Mouse (Mus musculus) ES-Bruce4 (cell line): ENCODE results near the gene Olfr299. TPM values are rescaled to one million over a fixed set of nuclear protein-coding genes. Genes with fewer than 3 reads are reported as not detected.

Experiments used
- H3K27ac ChIP-seq: 2 replicates; pipeline ENCODE4 v1.5.1; 2012; ENCODE audit warnings: low read length, inconsistent platforms; ENCODE audit not compliant: insufficient read depth
- H3K27me3 ChIP-seq: 2 replicates; pipeline ENCODE4 v1.6.1; 2012; ENCODE audit warnings: mild to moderate bottlenecking, low read length, inconsistent platforms; ENCODE audit not compliant: control insufficient read depth, poor library complexity, insufficient read depth, severe bottlenecking
- H3K36me3 ChIP-seq: 2 replicates; pipeline ENCODE4 v1.6.1; 2012; ENCODE audit warnings: inconsistent platforms, mild to moderate bottlenecking, low read length, moderate library complexity; ENCODE audit not compliant: control insufficient read depth, poor library complexity, insufficient read depth, severe bottlenecking
- H3K4me1 ChIP-seq: one replicate; pipeline ENCODE4 v1.8.1; 2011; ENCODE audit warnings: low read length; ENCODE audit not compliant: control insufficient read depth, insufficient read depth
- H3K4me3 ChIP-seq: 2 replicates; pipeline ENCODE4 v1.5.1; 2011; ENCODE audit warnings: low read depth, mild to moderate bottlenecking, low read length
- H3K9ac ChIP-seq: 2 replicates; pipeline ENCODE4 v1.6.1; 2012; ENCODE audit warnings: low read depth, mild to moderate bottlenecking, inconsistent platforms; ENCODE audit not compliant: poor library complexity, severe bottlenecking
- H3K9me3 ChIP-seq: replicated peaks from 2 replicates; pipeline ENCODE4 v1.6.1; 2012; ENCODE audit warnings: mild to moderate bottlenecking, low read length, inconsistent platforms; ENCODE audit not compliant: control insufficient read depth, poor library complexity, insufficient read depth, severe bottlenecking
- CTCF ChIP-seq: IDR thresholded peaks from one replicate; pipeline ENCODE4 v1.8.1; 2011; ENCODE audit warnings: low read depth, low read length
- EP300 ChIP-seq: IDR thresholded peaks from 2 replicates; pipeline ENCODE4 v1.6.1; 2011; ENCODE audit warnings: low read depth, low read length; ENCODE audit not compliant: insufficient read depth
- POLR2A ChIP-seq: IDR thresholded peaks from one replicate; pipeline ENCODE4 v1.8.1; 2011; ENCODE audit warnings: low read length; ENCODE audit not compliant: insufficient read depth
- polyA plus RNA-seq: library from polyadenylated mRNA; stranded (reverse); fragments of >200 nt; gene quantifications from 2 replicates; pipeline ENCODE4 v1.2.4, GENCODE M21; 2011; ENCODE audit warnings: low read depth; ENCODE audit not compliant: missing spikeins, insufficient read depth, insufficient read length

Olfr299 gene
- not detected in 2 replicates for polyA plus RNA-seq

DNA sequence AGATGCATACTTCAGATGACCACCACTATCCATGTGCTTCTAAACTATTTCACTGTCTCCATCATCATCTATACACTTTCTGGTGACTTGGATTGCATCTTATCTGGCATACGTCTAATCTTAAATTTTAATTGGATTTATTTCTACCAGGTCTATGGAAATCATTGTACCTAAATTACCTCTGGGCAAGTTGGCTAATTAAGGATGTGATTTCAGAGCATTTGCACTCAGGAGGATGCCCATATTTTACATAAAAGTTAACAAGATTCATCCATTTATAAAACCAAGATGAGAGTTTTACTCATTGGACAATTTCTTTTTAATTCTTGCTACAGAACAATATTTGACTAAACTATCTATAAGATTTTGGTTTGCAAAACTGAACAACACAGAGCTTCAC, at the start of gene Olfr299:
TSS of gene Olfr299 (plus strand) at position 301 of the 400 bp plus-strand sequence.
- no peak for TF ChIP-seq POLR2A
- TF ChIP-seq EP300, result no peak
- TF ChIP-seq CTCF, result no peak
- Histone ChIP-seq H3K27ac (no peak within 1 kb of the TSS), H3K4me3 (no peak within 1 kb of the TSS), H3K36me3 (no peaks in the 10 kb centered on the region), H3K27me3 (no peaks in the 10 kb centered on the region), H3K4me1 (no peaks in the 10 kb centered on the region), H3K9ac (no peak within 1 kb of the TSS), H3K9me3 (no peaks in the 10 kb centered on the region)

DNA sequence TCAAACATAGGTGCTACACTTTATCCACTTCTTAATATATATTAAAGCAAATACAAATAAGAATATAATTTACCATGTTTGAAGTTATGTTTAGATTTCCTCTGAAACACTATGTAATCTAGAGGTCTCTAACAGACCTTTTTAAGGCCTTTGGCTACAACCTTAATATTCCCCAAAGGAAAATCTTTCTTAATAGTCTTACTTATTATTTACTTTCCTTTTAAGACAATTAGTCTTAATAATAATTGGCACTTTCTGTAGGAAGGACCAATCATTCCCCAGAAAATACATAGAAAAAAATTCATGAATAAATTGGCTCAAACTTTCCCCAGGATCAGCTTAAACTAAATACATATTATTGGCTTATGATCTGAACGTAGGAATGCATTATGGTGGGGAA, 32.7 kb downstream of the Olfr299 start, which contains the start of gene Olfr298:
TSS of gene Olfr298 (minus strand) at position 101 of the 400 bp plus-strand sequence.
- TF ChIP-seq CTCF (no peak), EP300 (no peak)
- H3K9ac ChIP-seq, result no peak within 1 kb of the TSS
- no peaks in the 10 kb centered on the region for H3K9me3 ChIP-seq
- no peaks in the 10 kb centered on the region for H3K27me3 ChIP-seq
- no peak within 1 kb of the TSS for H3K4me3 ChIP-seq
- H3K36me3 ChIP-seq, result no peaks in the 10 kb centered on the region
- no peaks in the 10 kb centered on the region for H3K4me1 ChIP-seq
- H3K27ac ChIP-seq, result no peak within 1 kb of the TSS

Other genes starting within 250 kb of the Olfr299 start
- gene Vmn2r76, start 213.6 kb upstream of the Olfr299 start, polyA plus RNA-seq, result 0.14 and 0.34 TPM in 2 replicates
- gene Olfr310, start 182.7 kb upstream of the Olfr299 start, polyA plus RNA-seq, result not detected in 2 replicates
- not detected in 2 replicates for gene Olfr309, start 146.2 kb upstream of the Olfr299 start, polyA plus RNA-seq
- gene Olfr308, start 134.3 kb upstream of the Olfr299 start, polyA plus RNA-seq, result not detected in 2 replicates
- 0.23 TPM in 1 of 2 replicates, not detected in the other for gene Olfr307, start 122.3 kb upstream of the Olfr299 start, polyA plus RNA-seq
- gene Olfr305, start 93.0 kb upstream of the Olfr299 start, polyA plus RNA-seq, result not detected in 2 replicates
- gene Olfr304, start 73.3 kb upstream of the Olfr299 start, polyA plus RNA-seq, result not detected in 2 replicates
- gene Olfr303, start 62.1 kb upstream of the Olfr299 start, polyA plus RNA-seq, result not detected in 2 replicates
- not detected in 2 replicates for gene Olfr301, start 56.1 kb upstream of the Olfr299 start, polyA plus RNA-seq
- not detected in 2 replicates for gene Olfr298, start 32.6 kb downstream of the Olfr299 start, polyA plus RNA-seq
- not detected in 2 replicates for gene Olfr297, start 60.0 kb downstream of the Olfr299 start, polyA plus RNA-seq
- not detected in 2 replicates for gene Olfr295, start 123.9 kb downstream of the Olfr299 start, polyA plus RNA-seq
- gene Olfr294, start 156.7 kb downstream of the Olfr299 start, polyA plus RNA-seq, result not detected in 2 replicates
- not detected in 2 replicates for gene Olfr293, start 189.1 kb downstream of the Olfr299 start, polyA plus RNA-seq
- gene Olfr292, start 228.4 kb downstream of the Olfr299 start, polyA plus RNA-seq, result not detected in 2 replicates